Mouse (Mus musculus) kidney, adult 2 months (tissue): ENCODE results near the gene Tbx4.

Experiments used
- CTCF ChIP-seq: fragments of 200-500 bp; conservative IDR thresholded peaks from 2 replicates; pipeline ENCODE4 v1.5.1; 2011; ENCODE audit warnings: low read depth, mild to moderate bottlenecking, control low read depth, low read length, moderate library complexity, mixed read lengths; ENCODE audit not compliant: insufficient read depth, insufficient read length
- POLR2A ChIP-seq: fragments of 200-500 bp; IDR thresholded peaks from one replicate; pipeline ENCODE4 v1.6.1; 2011; ENCODE audit warnings: low read depth, low read length, control low read depth

- TF ChIP-seq CTCF (no peak), POLR2A (no peak)
Measured at GRCm38 (mm10) chr11:85884498-85884897, 1.7 kb upstream of the Tbx4 start.
